Mouse (Mus musculus) forebrain, embryonic 16.5 days (tissue): ENCODE data around the gene Rps18. TPM values are rescaled to one million over a fixed set of nuclear protein-coding genes. Genes with fewer than 3 reads are reported as not detected.
A peak's percentile ranks its signal among the peaks of the same experiment; 100 is the strongest.

Source experiments
- ATAC-seq: fragments of 200-750 bp; cut with Nextera tagmentation; 2 replicates; pipeline ENCODE4 v1.8.0; 2017; ENCODE audit warnings: mild to moderate bottlenecking, moderate library complexity
- H3K27ac ChIP-seq: fragments of 300-500 bp; sonication (generic); 2 replicates; pipeline ENCODE4 v1.5.1; 2014; ENCODE audit warnings: low read length, control low read depth
- H3K27me3 ChIP-seq: fragments of 300-500 bp; sonication (generic); replicated peaks from 2 replicates; pipeline ENCODE4 v1.6.1; 2014; ENCODE audit warnings: low read length; ENCODE audit not compliant: control insufficient read depth, insufficient read depth
- H3K36me3 ChIP-seq: fragments of 300-500 bp; sonication (generic); 2 replicates; pipeline ENCODE4 v1.6.1; 2014; ENCODE audit not compliant: control insufficient read depth, insufficient read depth
- H3K4me1 ChIP-seq: fragments of 300-500 bp; sonication (generic); replicated peaks from 2 replicates; pipeline ENCODE4 v1.6.1; 2014; ENCODE audit warnings: low read length; ENCODE audit not compliant: control insufficient read depth, insufficient read depth
- H3K4me2 ChIP-seq: fragments of 300-500 bp; sonication (generic); 2 replicates; pipeline ENCODE4 v1.6.1; 2014; ENCODE audit warnings: mild to moderate bottlenecking, low read length, control low read depth
- H3K4me3 ChIP-seq: fragments of 300-500 bp; sonication (generic); replicated peaks from 2 replicates; pipeline ENCODE4 v1.5.1; 2014; ENCODE audit warnings: mild to moderate bottlenecking, low read length, control low read depth
- H3K9ac ChIP-seq: fragments of 300-500 bp; sonication (generic); replicated peaks from 2 replicates; pipeline ENCODE4 v1.6.1; 2014; ENCODE audit warnings: low read depth, low read length, control low read depth
- H3K9me3 ChIP-seq: fragments of 300-500 bp; sonication (generic); 2 replicates; pipeline ENCODE4 v1.6.1; 2016; ENCODE audit warnings: low read length; ENCODE audit not compliant: control insufficient read depth
- whole genome bisulfite sequencing: fragments of 180-500 bp; shearing (Covaris S2); extraction: QIAGEN DNeasy Blood & Tissue Kit; methylation state at CpG from one replicate; pipeline ENCODE4 v1.1.7; 2014; 5-methylcytosine and 5-hydroxymethylcytosine counted together
- polyA plus RNA-seq: library from polyadenylated mRNA; unstranded; fragments of >200 nt; fragmentation: Nextera tagmentation; extraction: Ambion mirVana; gene quantifications from 2 replicates; pipeline ENCODE4 v1.2.1, GENCODE M21; 2015

The Rps18 gene
- polyA plus RNA-seq, 1 experiment from 2014 or later = 811 TPM

DNA sequence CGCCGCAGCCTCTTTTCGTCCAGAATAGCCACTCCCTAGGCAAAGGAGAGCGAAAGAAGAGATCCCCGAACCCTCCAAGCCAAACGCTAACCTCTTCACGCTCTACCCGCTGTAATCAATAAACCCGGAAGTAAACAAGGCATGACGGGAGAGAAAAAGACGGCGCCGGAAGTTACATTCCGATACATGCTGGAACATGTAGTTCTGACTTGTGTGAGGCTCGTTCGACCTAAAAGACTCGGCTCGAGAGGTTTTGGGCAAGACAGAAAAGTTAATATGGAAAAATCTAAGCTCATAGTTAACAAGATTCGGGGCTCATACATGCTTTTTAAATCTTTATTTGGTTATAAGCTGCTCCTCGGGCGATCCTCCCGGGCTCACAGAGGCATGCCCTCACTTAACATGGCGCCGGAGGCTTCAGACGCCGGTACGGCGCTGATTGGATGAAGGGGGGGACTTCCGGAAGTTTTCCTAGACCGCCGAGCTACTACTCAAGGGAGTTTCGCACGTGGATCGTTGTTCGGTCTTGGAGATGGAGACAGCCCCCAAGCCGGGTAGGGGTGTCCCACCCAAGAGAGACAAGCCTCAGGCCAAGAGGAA, 15.5 kb downstream of the Rps18 start, which contains the start of the genes Pfdn6 and Wdr46:
Pfdn6 (minus strand) TSS at position 138 of the 600 bp plus-strand sequence.
Wdr46 (plus strand) TSS at position 455 of the 600 bp plus-strand sequence.
- Histone ChIP-seq H3K36me3 (peaks cover 12% of the 10 kb centered on the region; the same call in 1 of the 2 replicates), H3K9ac (peak within 1 kb of the TSS; percentile 65), H3K4me2 (peak within 1 kb of the TSS; percentile 90), H3K4me3 (peak within 1 kb of the TSS; percentile 74), H3K4me1 (peaks cover 18% of the 10 kb centered on the region), H3K9me3 (no peaks in the 10 kb centered on the region), H3K27me3 (no peaks in the 10 kb centered on the region), H3K27ac (no peak within 1 kb of the TSS; the same call in 1 of the 2 replicates)
- ATAC-seq = peak; percentile 93
- 0% methylated on average over 36 of the region's 36 CpGs for WGBS

- ATAC-seq = no peak
- peaks cover 10% of the 10 kb centered on the region; the same call in 1 of the 2 replicates for H3K36me3 ChIP-seq
- H3K9ac ChIP-seq = no peak overlapping the region
- peaks cover 18% of the 10 kb centered on the region for H3K4me1 ChIP-seq
- no peak overlapping the region for H3K4me3 ChIP-seq
- H3K4me2 ChIP-seq = no peak overlapping the region
- 81% methylated on average over 11 of the region's 11 CpGs for WGBS
- H3K9me3 ChIP-seq = no peaks in the 10 kb centered on the region
- no peaks in the 10 kb centered on the region for H3K27me3 ChIP-seq
- H3K27ac ChIP-seq = no peak overlapping the region
These were observed 17.0 kb downstream of the Rps18 start for GRCm38 (mm10) chr17:33938783-33939182.

DNA sequence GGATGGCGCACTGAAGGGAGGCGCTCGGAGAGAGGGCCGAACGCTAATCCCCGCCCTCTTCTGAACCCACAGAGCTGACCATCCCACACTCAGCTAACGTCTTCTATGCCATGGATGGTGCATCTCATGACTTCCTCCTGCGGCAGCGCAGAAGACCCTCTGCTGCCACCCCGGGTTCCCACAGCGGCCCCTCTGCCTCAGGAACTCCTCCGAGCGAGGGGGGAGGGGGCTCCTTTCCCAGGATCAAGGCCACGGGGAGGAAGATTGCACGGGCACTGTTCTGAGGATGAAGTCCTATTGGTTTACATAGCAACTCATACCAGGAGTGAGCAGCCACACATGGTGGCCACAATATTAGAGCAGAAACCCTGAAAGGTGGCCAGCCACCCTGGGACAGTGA, 18.8 kb downstream of the Rps18 start:
- Histone ChIP-seq H3K27me3 (no peaks in the 10 kb centered on the region), H3K36me3 (0 out of 2 replicates have a peak, but pooled peaks cover 6% of the 10 kb centered on the region), H3K9ac (no peak overlapping the region), H3K4me2 (no peak overlapping the region), H3K4me3 (no peak overlapping the region), H3K4me1 (peaks cover 18% of the 10 kb centered on the region), H3K27ac (no peak overlapping the region), H3K9me3 (no peaks in the 10 kb centered on the region)
- 86% methylated on average over 15 of the region's 15 CpGs for WGBS
- ATAC-seq = no peak

GRCm38 (mm10) chr17:33935422-33936055, 20.3 kb downstream of the Rps18 start:
- Histone ChIP-seq H3K9ac (no peak overlapping the region), H3K36me3 (0 out of 2 replicates have a peak, but pooled peaks cover 6% of the 10 kb centered on the region), H3K27ac (no peak overlapping the region), H3K4me3 (no peak overlapping the region), H3K4me2 (no peak overlapping the region), H3K9me3 (no peaks in the 10 kb centered on the region), H3K27me3 (no peaks in the 10 kb centered on the region), H3K4me1 (peaks cover 17% of the 10 kb centered on the region)
- WGBS = 88% methylated on average over 21 of the region's 21 CpGs
- no peak for ATAC-seq

DNA sequence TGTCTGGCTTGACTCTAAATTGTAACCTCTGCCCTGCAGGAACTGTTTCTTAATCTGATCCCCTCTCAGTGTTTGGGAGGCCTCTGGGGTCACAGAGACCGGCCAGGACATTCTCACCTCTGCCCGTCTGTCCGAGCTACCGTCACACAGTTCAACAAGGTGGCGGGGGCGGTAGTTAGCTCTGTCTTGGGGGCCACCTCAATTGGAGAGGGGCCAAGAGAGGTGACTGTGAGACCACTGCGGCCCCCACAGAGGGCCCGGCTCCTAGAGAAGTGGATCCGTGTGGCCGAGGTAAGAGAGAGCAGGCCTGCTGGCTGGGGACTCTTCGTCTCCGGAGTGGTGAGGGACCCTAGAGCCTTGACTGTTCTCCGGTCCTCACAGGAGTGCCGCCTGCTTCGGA, 22.8 kb downstream of the Rps18 start:
- no peak overlapping the region for H3K4me3 ChIP-seq
- H3K9me3 ChIP-seq = no peaks in the 10 kb centered on the region
- WGBS = 92% methylated on average over 15 of the region's 15 CpGs
- no peaks in the 10 kb centered on the region for H3K27me3 ChIP-seq
- H3K4me1 ChIP-seq = peaks cover 18% of the 10 kb centered on the region
- 0 out of 2 replicates have a peak, but pooled peaks cover 6% of the 10 kb centered on the region for H3K36me3 ChIP-seq
- no peak for ATAC-seq
- H3K4me2 ChIP-seq = no peak overlapping the region
- H3K27ac ChIP-seq = no peak overlapping the region
- no peak overlapping the region for H3K9ac ChIP-seq

DNA sequence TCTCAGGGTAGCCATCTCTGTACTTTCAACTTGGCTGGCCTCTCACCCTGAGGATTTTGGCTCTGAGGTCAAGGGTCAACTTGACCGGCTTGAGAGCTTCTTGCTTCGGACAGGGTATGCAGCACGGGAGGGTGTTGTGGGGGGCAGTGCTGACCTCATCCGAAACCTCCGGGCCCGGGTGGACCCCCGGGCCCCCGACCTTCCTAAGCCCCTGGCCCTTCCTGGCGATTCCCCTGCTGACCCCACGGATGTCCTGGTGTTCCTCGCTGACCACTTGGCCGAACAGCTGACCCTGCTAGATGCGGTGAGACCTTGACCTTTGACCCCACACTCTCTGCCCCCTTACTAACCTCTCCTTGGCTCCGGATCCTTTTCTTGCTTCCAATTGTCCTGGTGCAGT, 23.4 kb downstream of the Rps18 start:
- ATAC-seq = no peak
- H3K4me1 ChIP-seq = peaks cover 18% of the 10 kb centered on the region
- no peak overlapping the region for H3K4me3 ChIP-seq
- 84% methylated on average over 14 of the region's 14 CpGs for WGBS
- no peaks in the 10 kb centered on the region for H3K27me3 ChIP-seq
- H3K27ac ChIP-seq = no peak overlapping the region
- no peak overlapping the region for H3K4me2 ChIP-seq
- no peaks in the 10 kb centered on the region for H3K9me3 ChIP-seq
- 0 out of 2 replicates have a peak, but pooled peaks cover 8% of the 10 kb centered on the region for H3K36me3 ChIP-seq
- H3K9ac ChIP-seq = no peak overlapping the region

GRCm38 (mm10) chr17:33931947-33932346, 23.9 kb downstream of the Rps18 start:
- Histone ChIP-seq H3K36me3 (0 out of 2 replicates have a peak, but pooled peaks cover 8% of the 10 kb centered on the region), H3K9me3 (no peaks in the 10 kb centered on the region), H3K4me2 (no peak overlapping the region), H3K4me1 (peaks cover 18% of the 10 kb centered on the region), H3K27me3 (no peaks in the 10 kb centered on the region), H3K4me3 (no peak overlapping the region), H3K27ac (no peak overlapping the region), H3K9ac (no peak overlapping the region)
- no peak for ATAC-seq
- 88% methylated on average over 11 of the region's 11 CpGs for WGBS

GRCm38 (mm10) chr17:33931159-33931866, 24.5 kb downstream of the Rps18 start:
- Histone ChIP-seq H3K4me3 (peak overlapping the region; percentile 76), H3K4me1 (peaks cover 18% of the 10 kb centered on the region), H3K9me3 (no peaks in the 10 kb centered on the region), H3K36me3 (0 out of 2 replicates have a peak, but pooled peaks cover 8% of the 10 kb centered on the region), H3K27ac (no peak overlapping the region), H3K9ac (peak overlapping the region; percentile 84; the same call in 1 of the 2 replicates), H3K27me3 (no peaks in the 10 kb centered on the region), H3K4me2 (peak overlapping the region; percentile 98)
- no peak for ATAC-seq
- WGBS = 34% methylated on average over 17 of the region's 18 CpGs
